Mouse (Mus musculus) heart, adult 8-10 months (tissue): Measurements from ENCODE around the gene Sebox. TPM values are rescaled to one million over a fixed set of nuclear protein-coding genes. Genes with fewer than 3 reads are reported as not detected.
A peak's percentile ranks its signal among the peaks of the same experiment; 100 is the strongest.

Source experiments
- DNase-seq: peaks from one replicate; pipeline ENCODE4 v3.0.0; 2022; ENCODE audit warnings: low spot score
- total RNA-seq, 4 experiments: library from RNA; stranded (reverse); gene quantifications; 2 replicates each; pipeline ENCODE4 v1.2.4; 2022

The Sebox gene
- total RNA-seq, 4 experiments from 2014 or later = not detected

- DNase-seq = no peak
Observed at GRCm38 (mm10) chr11:78534516-78534915, 31.3 kb downstream of the Sebox start.

GRCm38 (mm10) chr11:78535376-78536079 lies 32.3 kb downstream of the Sebox start:
- DNase-seq = peak; percentile 81

- peak; percentile 99 for DNase-seq
Observed at GRCm38 (mm10) chr11:78536080-78536689, 32.9 kb downstream of the Sebox start, which contains the start of the genes Tnfaip1 and Ift20. Tnfaip1 (minus strand) TSS chr11:78536332. Ift20 (plus strand) TSS chr11:78536361.

GRCm38 (mm10) chr11:78536690-78537084 lies 33.4 kb downstream of the Sebox start:
- DNase-seq = no peak

- no peak for DNase-seq
Observed at GRCm38 (mm10) chr11:78540358-78540757, 37.1 kb downstream of the Sebox start.

- DNase-seq = no peak
Observed at GRCm38 (mm10) chr11:78544449-78545111, 41.3 kb downstream of the Sebox start.

- DNase-seq = no peak
Observed at GRCm38 (mm10) chr11:78545181-78545580, 41.9 kb downstream of the Sebox start.

GRCm38 (mm10) chr11:78547718-78548460 lies 44.6 kb downstream of the Sebox start:
- DNase-seq = no peak

GRCm38 (mm10) chr11:78549491-78549987 lies 46.3 kb downstream of the Sebox start:
- no peak for DNase-seq

- DNase-seq = peak; percentile 95
Observed at GRCm38 (mm10) chr11:78550168-78551058, 47.2 kb downstream of the Sebox start, which contains the start of gene Tmem97. Tmem97 (minus strand) TSS chr11:78550777.

GRCm38 (mm10) chr11:78551059-78551398 lies 47.8 kb downstream of the Sebox start:
- DNase-seq = no peak

Other genes starting within 250 kb of the Sebox start
- 100 to 1,000 TPM; 201 to 242 (median 210) TPM for gene 2610507B11Rik, start 241.7 kb upstream of the Sebox start, total RNA-seq
- gene BC030499, start 212.6 kb upstream of the Sebox start, total RNA-seq = 1 to 10 TPM in 1 of 4 experiments, under 1 TPM in 3; 0.38 to 1.3 (median 0.61) TPM
- under 1 TPM; 0.31 to 0.57 (median 0.46) TPM for gene Spag5, start 201.9 kb upstream of the Sebox start, total RNA-seq
- 1 to 10 TPM in 3 of 4 experiments, under 1 TPM in 1; 0.75 to 1.8 (median 1.3) TPM for gene Aldoc, start 180.5 kb upstream of the Sebox start, total RNA-seq
- 10 to 100 TPM; 24.6 to 27.1 (median 25.1) TPM for gene Pigs, start 175.0 kb upstream of the Sebox start, total RNA-seq
- gene Unc119, start 160.0 kb upstream of the Sebox start, total RNA-seq = 1 to 10 TPM; 3.5 to 6.8 (median 4.8) TPM
- not detected for gene Foxn1, start 116.9 kb upstream of the Sebox start, total RNA-seq
- gene Slc13a2, start 81.2 kb upstream of the Sebox start, total RNA-seq = not detected
- 1 to 10 TPM; 1.4 to 3.3 (median 1.9) TPM for gene Slc46a1, start 37.8 kb upstream of the Sebox start, total RNA-seq
- gene Sarm1, start 5.7 kb upstream of the Sebox start, total RNA-seq = under 1 TPM; 0.38 to 0.81 (median 0.48) TPM
- gene Vtn, start 4.4 kb upstream of the Sebox start, total RNA-seq = 10 to 100 TPM; 14.3 to 19.1 (median 17.1) TPM
- gene Tmem199, start 8.7 kb downstream of the Sebox start, total RNA-seq = 10 to 100 TPM; 11.2 to 12.9 (median 12.5) TPM
- 100 to 1,000 TPM; 141 to 157 (median 151) TPM for gene Poldip2, start 8.7 kb downstream of the Sebox start, total RNA-seq
- gene Tnfaip1, start 32.9 kb downstream of the Sebox start, total RNA-seq = 10 to 100 TPM; 33.8 to 41.8 (median 37.6) TPM
- gene Ift20, start 32.9 kb downstream of the Sebox start, total RNA-seq = 10 to 100 TPM; 30.3 to 36.6 (median 35.8) TPM
- gene Tmem97, start 47.3 kb downstream of the Sebox start, total RNA-seq = 1 to 10 TPM; 3.4 to 5.5 (median 4.3) TPM
- gene Nlk, start 193.9 kb downstream of the Sebox start, total RNA-seq = 10 to 100 TPM; 11.7 to 15.2 (median 12.4) TPM
- gene Ccnq, start 248.3 kb downstream of the Sebox start, total RNA-seq = 10 to 100 TPM; 18.2 to 20.6 (median 18.8) TPM